Mouse (Mus musculus): ENCODE measurements around the gene Cfap73. TPM values are rescaled to one million over a fixed set of nuclear protein-coding genes. Genes with fewer than 3 reads are reported as not detected.

The Cfap73 gene
- polyA plus RNA-seq, 1 experiment from 2014 or later = not detected

- Histone ChIP-seq H3K4me2 (replicated peaks) (no peak overlapping the region), H3K9me3 (no peaks in the 10 kb centered on the region), H3K4me1 (no peaks in the 10 kb centered on the region), H3K9ac (no peak overlapping the region), H3K27ac (no peak overlapping the region), H3K36me3 (no peaks in the 10 kb centered on the region), H3K4me3 (no peak overlapping the region), H3K27me3 (replicated peaks) (0 out of 2 replicates have a peak, but pooled peaks cover 2% of the 10 kb centered on the region)
- no peak for ATAC-seq (ENCODE audit: low FRiP score, low read depth)
- 47% methylated on average over 5 of the region's 5 CpGs for whole genome bisulfite sequencing
These were observed 26.8 kb upstream of the Cfap73 start for GRCm38 (mm10) chr5:120660816-120661215.

GRCm38 (mm10) chr5:120656281-120656751, 22.3 kb upstream of the Cfap73 start:
- Histone ChIP-seq H3K4me3 (no peak overlapping the region), H3K9me3 (no peaks in the 10 kb centered on the region), H3K27me3 (replicated peaks) (peaks cover 13% of the 10 kb centered on the region; the same call in 1 of the 2 replicates), H3K4me1 (no peaks in the 10 kb centered on the region), H3K27ac (no peak overlapping the region), H3K36me3 (no peaks in the 10 kb centered on the region), H3K9ac (no peak overlapping the region), H3K4me2 (replicated peaks) (no peak overlapping the region)
- ATAC-seq (ENCODE audit: low FRiP score, low read depth) = no peak
- WGBS = 86% methylated on average over 12 of the region's 12 CpGs

- H3K4me3 ChIP-seq = no peak overlapping the region
These were observed 19.8 kb upstream of the Cfap73 start for GRCm38 (mm10) chr5:120653873-120654272.

GRCm38 (mm10) chr5:120652915-120653701, 19.1 kb upstream of the Cfap73 start:
- Histone ChIP-seq H3K36me3 (no peaks in the 10 kb centered on the region), H3K4me1 (peaks cover 8% of the 10 kb centered on the region; the same call in 1 of the 2 replicates), H3K27ac (no peak overlapping the region), H3K27me3 (replicated peaks) (peaks cover 45% of the 10 kb centered on the region), H3K9me3 (no peaks in the 10 kb centered on the region), H3K4me3 (no peak overlapping the region), H3K9ac (no peak overlapping the region), H3K4me2 (replicated peaks) (no peak overlapping the region)
- no peak for ATAC-seq (ENCODE audit: low FRiP score, low read depth)
- 79% methylated on average over 28 of the region's 28 CpGs for whole genome bisulfite sequencing

More at GRCm38 (mm10) chr5:120653873-120654272, 19.8 kb upstream of the Cfap73 start:
- no peak for ATAC-seq (ENCODE audit: low FRiP score, low read depth)
- no peaks in the 10 kb centered on the region for H3K36me3 ChIP-seq
- no peak overlapping the region for H3K9ac ChIP-seq
- no peak overlapping the region for H3K27ac ChIP-seq
- H3K4me1 ChIP-seq = peaks cover 4% of the 10 kb centered on the region; the same call in 1 of the 2 replicates
- WGBS = 91% methylated on average over 2 of the region's 2 CpGs
- no peak overlapping the region for H3K4me2 ChIP-seq (replicated peaks)
- H3K27me3 ChIP-seq (replicated peaks) = peaks cover 37% of the 10 kb centered on the region
- no peaks in the 10 kb centered on the region for H3K9me3 ChIP-seq

- Histone ChIP-seq H3K27ac (no peak overlapping the region), H3K27me3 (replicated peaks) (peaks cover 62% of the 10 kb centered on the region), H3K4me3 (no peak overlapping the region), H3K4me1 (peaks cover 8% of the 10 kb centered on the region; the same call in 1 of the 2 replicates), H3K4me2 (replicated peaks) (no peak overlapping the region), H3K9ac (no peak overlapping the region), H3K36me3 (no peaks in the 10 kb centered on the region), H3K9me3 (no peaks in the 10 kb centered on the region)
- WGBS = 83% methylated on average over 5 of the region's 5 CpGs
- no peak for ATAC-seq (ENCODE audit: low FRiP score, low read depth)
These were observed 17.2 kb upstream of the Cfap73 start for GRCm38 (mm10) chr5:120651230-120651629.

- ATAC-seq (ENCODE audit: low FRiP score, low read depth) = no peak
- H3K4me1 ChIP-seq = peaks cover 8% of the 10 kb centered on the region; the same call in 1 of the 2 replicates
- no peak overlapping the region for H3K27ac ChIP-seq
- no peaks in the 10 kb centered on the region for H3K9me3 ChIP-seq
- peaks cover 65% of the 10 kb centered on the region for H3K27me3 ChIP-seq (replicated peaks)
- no peak overlapping the region for H3K4me2 ChIP-seq (replicated peaks)
- 24% methylated on average over 13 of the region's 13 CpGs for WGBS
- H3K4me3 ChIP-seq = no peak overlapping the region
- no peaks in the 10 kb centered on the region for H3K36me3 ChIP-seq
- no peak overlapping the region for H3K9ac ChIP-seq
These were observed 15.9 kb upstream of the Cfap73 start for GRCm38 (mm10) chr5:120649938-120650337.

- H3K4me1 ChIP-seq = peaks cover 8% of the 10 kb centered on the region; the same call in 1 of the 2 replicates
- no peak overlapping the region for H3K27ac ChIP-seq
- peaks cover 65% of the 10 kb centered on the region for H3K27me3 ChIP-seq (replicated peaks)
- ATAC-seq (ENCODE audit: low FRiP score, low read depth) = peak; percentile 29; the same call in 1 of the 2 replicates
- WGBS = 4% methylated on average over 21 of the region's 21 CpGs
- H3K9me3 ChIP-seq = no peaks in the 10 kb centered on the region
- H3K36me3 ChIP-seq = no peaks in the 10 kb centered on the region
- H3K4me2 ChIP-seq (replicated peaks) = peak overlapping the region; percentile 48
- H3K9ac ChIP-seq = no peak overlapping the region
- H3K4me3 ChIP-seq = no peak overlapping the region
These were observed 15.4 kb upstream of the Cfap73 start for GRCm38 (mm10) chr5:120649374-120649933.

- WGBS = under 1% methylated on average over 53 of the region's 53 CpGs
- peak; percentile 33 for ATAC-seq (ENCODE audit: low FRiP score, low read depth)
These were observed 14.7 kb upstream of the Cfap73 start, which contains the start of gene Rasal1 for GRCm38 (mm10) chr5:120648569-120649373. TSS of gene Rasal1 (plus strand) at chr5:120648812.

GRCm38 (mm10) chr5:120647814-120648491, 13.9 kb upstream of the Cfap73 start:
- H3K9ac ChIP-seq = no peak overlapping the region
- no peaks in the 10 kb centered on the region for H3K9me3 ChIP-seq
- H3K4me1 ChIP-seq = peaks cover 8% of the 10 kb centered on the region; the same call in 1 of the 2 replicates
- no peak overlapping the region for H3K27ac ChIP-seq
- H3K36me3 ChIP-seq = no peaks in the 10 kb centered on the region
- no peak for ATAC-seq (ENCODE audit: low FRiP score, low read depth)
- WGBS = 39% methylated on average over 12 of the region's 12 CpGs
- no peak overlapping the region; the same call in 1 of the 2 replicates for H3K4me2 ChIP-seq (replicated peaks)
- peaks cover 62% of the 10 kb centered on the region for H3K27me3 ChIP-seq (replicated peaks)
- H3K4me3 ChIP-seq = no peak overlapping the region

More at GRCm38 (mm10) chr5:120648569-120649373, 14.7 kb upstream of the Cfap73 start, which contains the start of gene Rasal1:
- Histone ChIP-seq H3K9me3 (no peaks in the 10 kb centered on the region), H3K4me2 (replicated peaks) (peak within 1 kb of the TSS; percentile 48), H3K9ac (no peak within 1 kb of the TSS), H3K36me3 (no peaks in the 10 kb centered on the region), H3K4me3 (0 out of 2 replicates have a peak within 1 kb of the TSS, but pooled peaks have one; percentile 11), H3K27ac (no peak within 1 kb of the TSS), H3K4me1 (peaks cover 8% of the 10 kb centered on the region; the same call in 1 of the 2 replicates), H3K27me3 (replicated peaks) (peaks cover 65% of the 10 kb centered on the region)

GRCm38 (mm10) chr5:120647361-120647760, 13.3 kb upstream of the Cfap73 start:
- Histone ChIP-seq H3K9ac (no peak overlapping the region), H3K36me3 (no peaks in the 10 kb centered on the region), H3K9me3 (no peaks in the 10 kb centered on the region), H3K27ac (no peak overlapping the region), H3K4me2 (replicated peaks) (no peak overlapping the region), H3K27me3 (replicated peaks) (peaks cover 56% of the 10 kb centered on the region), H3K4me3 (no peak overlapping the region), H3K4me1 (peaks cover 8% of the 10 kb centered on the region; the same call in 1 of the 2 replicates)
- no peak for ATAC-seq (ENCODE audit: low FRiP score, low read depth)
- WGBS = 71% methylated on average over 4 of the region's 4 CpGs

- H3K4me2 ChIP-seq (replicated peaks) = no peak overlapping the region
- peaks cover 47% of the 10 kb centered on the region for H3K27me3 ChIP-seq (replicated peaks)
- no peaks in the 10 kb centered on the region for H3K36me3 ChIP-seq
- H3K27ac ChIP-seq = no peak overlapping the region
- H3K4me3 ChIP-seq = no peak overlapping the region
- H3K9me3 ChIP-seq = no peaks in the 10 kb centered on the region
- no peak for ATAC-seq (ENCODE audit: low FRiP score, low read depth)
- 69% methylated on average over 6 of the region's 6 CpGs for WGBS
- peaks cover 8% of the 10 kb centered on the region; the same call in 1 of the 2 replicates for H3K4me1 ChIP-seq
- no peak overlapping the region for H3K9ac ChIP-seq
These were observed 11.8 kb upstream of the Cfap73 start for GRCm38 (mm10) chr5:120645851-120646250.
